Mouse (Mus musculus) kidney, embryonic 15.5 days (tissue): ENCODE measurements around the gene Uroc1. TPM values are rescaled to one million over a fixed set of nuclear protein-coding genes. Genes with fewer than 3 reads are reported as not detected.

ENCODE experiments used
- ATAC-seq: fragments of 200-750 bp; cut with Nextera tagmentation; replicated peaks from 2 replicates; pipeline ENCODE4 v1.8.0; 2017; ENCODE audit warnings: moderate TSS enrichment; ENCODE audit not compliant: low FRiP score
- H3K27ac ChIP-seq: fragments of 300-500 bp; sonication (generic); 2 replicates; pipeline ENCODE4 v1.5.1; 2015; ENCODE audit warnings: mild to moderate bottlenecking, inconsistent platforms
- H3K27me3 ChIP-seq: fragments of 300-500 bp; sonication (generic); 2 replicates; pipeline ENCODE4 v1.6.1; 2015; ENCODE audit warnings: inconsistent platforms
- H3K36me3 ChIP-seq: fragments of 300-500 bp; sonication (generic); 2 replicates; pipeline ENCODE4 v1.6.1; 2015; ENCODE audit warnings: inconsistent platforms
- H3K4me1 ChIP-seq: fragments of 300-500 bp; sonication (generic); 2 replicates; pipeline ENCODE4 v1.6.1; 2015; ENCODE audit warnings: inconsistent platforms
- H3K4me2 ChIP-seq: fragments of 300-500 bp; sonication (generic); 2 replicates; pipeline ENCODE4 v1.6.1; 2015; ENCODE audit warnings: moderate library complexity, mild to moderate bottlenecking, inconsistent platforms
- H3K4me3 ChIP-seq: fragments of 300-500 bp; sonication (generic); replicated peaks from 2 replicates; pipeline ENCODE4 v1.5.1; 2015; ENCODE audit warnings: mild to moderate bottlenecking, inconsistent platforms
- H3K9ac ChIP-seq: fragments of 300-500 bp; sonication (generic); 2 replicates; pipeline ENCODE4 v1.6.1; 2015; ENCODE audit warnings: mild to moderate bottlenecking, inconsistent platforms
- H3K9me3 ChIP-seq: fragments of 300-500 bp; sonication (generic); replicated peaks from 2 replicates; pipeline ENCODE4 v1.6.1; 2016; ENCODE audit warnings: inconsistent platforms
- WGBS: fragments of 180-500 bp; shearing (Covaris S2); methylation state at CpG from one replicate; pipeline ENCODE4 v1.1.7; 2015; ENCODE audit warnings: mixed read lengths; 5-methylcytosine and 5-hydroxymethylcytosine counted together
- polyA plus RNA-seq: library from polyadenylated mRNA; unstranded; fragments of >200 nt; fragmentation: Nextera tagmentation; extraction: Ambion mirVana; gene quantifications from 2 replicates; pipeline ENCODE4 v1.2.1, GENCODE M21; 2015

Uroc1 gene
- 0.17 and 0.44 TPM in 2 replicates for polyA plus RNA-seq

DNA sequence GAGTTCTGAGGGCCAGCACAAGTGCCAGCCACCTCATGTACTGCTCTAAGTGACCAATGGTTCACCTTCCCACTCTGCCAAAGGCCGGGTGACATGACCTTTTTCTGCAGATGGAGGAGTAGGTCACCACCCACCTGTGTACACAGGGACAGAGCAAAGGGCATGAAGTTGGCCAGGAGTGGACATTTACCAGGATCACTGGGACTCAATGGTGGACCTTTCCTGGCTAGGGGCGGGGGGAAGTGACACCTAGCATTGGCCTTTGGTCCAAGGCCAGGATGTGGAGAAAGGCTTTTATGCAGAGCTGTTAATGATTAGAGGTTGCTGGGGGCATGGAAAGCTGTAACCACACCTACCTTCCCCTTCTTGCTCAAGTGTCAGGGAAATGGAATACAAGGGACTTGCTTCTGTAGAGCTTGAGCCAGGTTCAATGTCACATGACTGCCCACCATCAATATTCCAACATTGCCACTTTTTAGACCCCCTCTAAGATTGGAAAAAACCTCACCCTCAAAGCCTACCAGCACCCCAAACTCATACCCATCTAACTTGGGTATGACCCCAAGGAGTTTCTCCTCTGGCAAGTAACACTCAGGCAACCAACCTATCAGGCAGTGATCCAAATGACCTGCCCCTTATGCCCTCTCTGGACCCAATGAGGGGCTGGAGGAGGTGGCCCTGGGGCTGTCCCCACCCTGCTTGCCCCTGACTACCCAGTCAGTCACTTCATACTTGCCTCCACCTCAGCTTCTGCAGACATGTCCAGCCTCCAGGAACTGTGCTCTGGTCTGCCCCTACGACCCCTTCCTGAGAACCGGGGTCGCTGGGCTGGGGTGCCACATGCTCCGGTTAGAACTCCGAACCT, at the start of gene Uroc1:
Gene Uroc1 (plus strand): TSS at position 724 of the 865 bp plus-strand sequence.
- H3K27ac ChIP-seq, result no peak within 1 kb of the TSS
- H3K9ac ChIP-seq, result no peak within 1 kb of the TSS
- H3K27me3 ChIP-seq, result no peaks in the 10 kb centered on the region
- no peaks in the 10 kb centered on the region for H3K9me3 ChIP-seq
- WGBS, result 84% methylated on average over 7 of the region's 7 CpGs
- no peaks in the 10 kb centered on the region for H3K36me3 ChIP-seq
- H3K4me1 ChIP-seq, result no peaks in the 10 kb centered on the region
- H3K4me3 ChIP-seq, result no peak within 1 kb of the TSS
- H3K4me2 ChIP-seq, result no peak within 1 kb of the TSS
- ATAC-seq, result peak; percentile 10; the same call in 1 of the 2 replicates

DNA sequence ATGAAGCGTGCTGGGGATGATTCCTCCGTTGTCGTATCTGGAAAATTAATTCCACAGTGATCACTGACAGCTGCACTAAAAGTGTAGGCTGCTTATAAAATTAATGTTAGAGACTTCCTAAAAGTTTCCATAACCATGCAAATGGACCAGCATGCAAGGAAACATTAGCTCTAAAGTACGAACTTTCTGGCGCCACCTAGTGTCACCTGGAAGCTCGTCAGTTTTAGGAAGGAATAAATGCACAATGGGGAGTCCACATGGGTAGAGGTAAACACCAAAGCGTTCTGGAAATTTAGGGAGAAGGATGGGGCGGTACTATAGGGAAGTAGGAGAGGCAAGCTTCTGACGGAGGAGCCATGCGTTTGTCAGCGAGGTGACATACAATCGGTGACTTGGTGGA, 44.8 kb upstream of the Uroc1 start:
- 55% methylated on average over 12 of the region's 12 CpGs for WGBS
- ATAC-seq, result no peak

DNA sequence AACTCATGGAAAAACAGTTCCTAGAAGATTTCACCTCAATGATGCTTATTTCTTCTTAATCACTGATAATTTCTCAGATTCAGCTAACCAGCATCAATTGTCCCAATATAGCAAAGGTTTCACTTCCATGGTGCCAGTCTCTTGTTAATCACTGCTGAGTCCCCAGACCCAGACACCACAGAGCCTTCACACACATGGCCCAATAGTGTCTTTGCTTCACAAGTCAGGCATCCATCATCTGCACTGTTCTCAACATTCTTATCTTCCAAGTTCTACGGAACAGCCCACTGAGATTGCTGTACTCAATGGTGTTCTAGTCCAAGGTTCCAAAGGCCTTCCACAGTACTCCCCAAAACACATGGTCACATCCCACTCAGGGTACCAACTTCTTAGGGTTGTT, 32.2 kb upstream of the Uroc1 start, which contains the start of gene BC048671:
Gene BC048671 (plus strand): TSS at position 301 of the 400 bp plus-strand sequence.
- no peaks in the 10 kb centered on the region for H3K4me1 ChIP-seq
- H3K9ac ChIP-seq, result no peak within 1 kb of the TSS
- ATAC-seq, result no peak
- H3K4me2 ChIP-seq, result no peak within 1 kb of the TSS
- H3K9me3 ChIP-seq, result no peaks in the 10 kb centered on the region
- H3K4me3 ChIP-seq, result no peak within 1 kb of the TSS
- no peaks in the 10 kb centered on the region for H3K27me3 ChIP-seq
- H3K36me3 ChIP-seq, result no peaks in the 10 kb centered on the region
- 85% methylated on average over 1 of the region's 1 CpGs for WGBS
- no peak within 1 kb of the TSS for H3K27ac ChIP-seq

More for the DNA sequence above, 44.8 kb upstream of the Uroc1 start:
- H3K36me3 ChIP-seq, result no peaks in the 10 kb centered on the region
- H3K4me2 ChIP-seq, result no peak overlapping the region
- no peak overlapping the region for H3K27ac ChIP-seq
- peaks cover 2% of the 10 kb centered on the region; the same call in 1 of the 2 replicates for H3K9me3 ChIP-seq
- H3K27me3 ChIP-seq, result no peaks in the 10 kb centered on the region
- no peaks in the 10 kb centered on the region for H3K4me1 ChIP-seq
- H3K9ac ChIP-seq, result no peak overlapping the region
- no peak overlapping the region for H3K4me3 ChIP-seq

DNA sequence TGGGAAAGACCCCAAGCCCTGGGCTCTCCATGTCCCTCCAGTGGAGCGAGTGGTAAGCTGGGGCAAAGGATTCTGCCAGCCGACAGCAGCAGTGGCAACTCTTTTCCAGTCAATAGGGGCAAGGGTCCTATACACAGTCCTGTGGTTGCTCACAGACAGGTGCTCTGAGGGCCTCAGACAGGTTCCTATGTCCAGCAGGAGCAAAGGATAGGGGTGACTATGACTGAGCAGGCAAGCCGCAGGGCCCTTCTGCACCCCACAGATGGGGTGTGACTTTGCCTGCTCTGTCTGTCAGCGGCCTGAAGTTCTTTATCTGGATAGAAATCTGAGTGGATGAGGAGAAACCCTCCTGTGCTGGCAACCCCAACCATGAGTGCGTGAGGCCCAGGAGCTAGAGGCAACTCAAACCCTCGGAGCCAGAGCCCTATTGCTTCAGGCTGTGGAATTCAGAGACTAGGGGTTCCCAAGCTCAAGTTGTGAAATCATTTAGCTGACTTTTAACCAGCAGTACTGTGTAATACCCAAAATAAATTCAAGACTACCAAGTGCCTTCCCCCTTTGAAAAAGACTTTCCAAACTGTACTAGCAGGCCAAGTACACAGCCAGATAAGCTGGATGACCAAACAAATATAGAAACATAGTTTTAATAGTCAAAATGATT, 26.6 kb upstream of the Uroc1 start:
- H3K4me1 ChIP-seq, result no peaks in the 10 kb centered on the region
- H3K27me3 ChIP-seq, result no peaks in the 10 kb centered on the region
- no peak overlapping the region for H3K27ac ChIP-seq
- H3K9me3 ChIP-seq, result 0 out of 2 replicates have a peak, but pooled peaks cover 4% of the 10 kb centered on the region
- no peak for ATAC-seq
- H3K36me3 ChIP-seq, result no peaks in the 10 kb centered on the region
- H3K9ac ChIP-seq, result no peak overlapping the region
- 84% methylated on average over 6 of the region's 6 CpGs for WGBS
- no peak overlapping the region for H3K4me3 ChIP-seq
- H3K4me2 ChIP-seq, result no peak overlapping the region

DNA sequence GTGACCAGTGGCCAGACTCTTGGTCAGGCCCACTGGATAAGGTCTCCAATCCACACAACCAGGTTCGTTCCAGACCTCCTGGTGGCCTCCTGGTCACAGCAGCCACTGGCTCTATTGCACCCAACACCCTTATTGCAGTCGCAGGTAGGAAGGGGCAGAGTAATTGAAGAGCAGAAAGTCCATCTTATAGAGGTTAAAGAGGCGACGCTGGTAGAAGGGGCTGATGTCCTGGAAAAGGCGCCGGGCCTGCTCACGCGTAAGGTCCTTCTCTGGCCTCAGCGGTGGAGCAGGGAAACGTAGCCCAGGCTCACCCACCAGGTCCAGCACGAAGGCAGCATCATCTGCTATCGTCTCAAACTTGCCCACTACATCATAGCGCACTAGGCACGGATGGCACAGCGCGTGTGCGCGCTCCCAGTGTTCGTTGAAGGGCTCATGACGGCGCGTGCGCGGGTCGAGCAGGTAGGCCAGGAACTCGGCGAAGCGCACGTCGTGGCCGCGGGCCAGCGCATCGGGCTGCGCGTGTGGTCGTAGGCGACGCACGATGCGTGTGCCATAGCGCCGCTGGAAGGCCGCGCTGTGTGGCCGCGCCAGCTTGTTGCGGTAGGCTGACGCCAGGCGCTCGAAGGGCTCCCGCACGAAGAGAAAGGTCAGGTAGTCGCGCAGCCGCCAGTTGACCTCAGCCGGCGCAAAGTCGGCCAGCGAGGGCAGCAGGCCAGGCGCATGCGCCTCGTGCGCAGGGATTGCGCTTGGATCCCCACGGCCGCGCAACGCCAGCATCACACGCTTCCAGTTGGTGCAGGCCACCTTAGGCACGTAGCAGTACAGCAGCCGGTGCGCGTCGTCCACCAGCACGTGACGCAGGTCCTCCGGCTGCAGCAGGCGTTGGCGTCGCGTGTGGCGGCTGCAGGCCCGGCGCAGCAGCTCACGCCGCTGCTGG, 24.0 kb upstream of the Uroc1 start:
- no peak for ATAC-seq

DNA sequence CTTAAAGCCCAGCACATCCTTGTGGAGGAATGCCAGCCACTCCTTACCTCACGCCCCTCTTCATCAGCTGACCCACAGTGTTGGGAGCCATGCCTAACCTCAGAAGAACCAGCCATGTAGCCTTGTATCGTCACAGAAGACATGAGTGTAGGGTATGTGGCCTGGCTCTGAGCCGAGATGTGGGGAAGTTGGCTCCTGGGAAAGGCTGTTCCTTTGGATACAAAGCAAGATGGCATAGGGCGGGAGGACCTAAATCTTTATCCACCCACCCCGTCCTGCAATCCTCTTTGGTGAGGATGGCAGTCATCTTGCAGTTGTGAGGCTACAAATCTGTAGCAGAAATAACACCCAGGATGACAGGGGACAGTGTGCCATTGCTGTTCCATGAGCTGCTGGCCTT, 17.1 kb upstream of the Uroc1 start:
- H3K9me3 ChIP-seq, result no peaks in the 10 kb centered on the region
- no peaks in the 10 kb centered on the region for H3K27me3 ChIP-seq
- no peak overlapping the region for H3K4me2 ChIP-seq
- no peak overlapping the region for H3K4me3 ChIP-seq
- ATAC-seq, result no peak
- H3K9ac ChIP-seq, result no peak overlapping the region
- 92% methylated on average over 5 of the region's 5 CpGs for WGBS
- no peak overlapping the region for H3K27ac ChIP-seq
- no peaks in the 10 kb centered on the region for H3K36me3 ChIP-seq
- H3K4me1 ChIP-seq, result peaks cover 12% of the 10 kb centered on the region; the same call in 1 of the 2 replicates

More for the DNA sequence above, 24.0 kb upstream of the Uroc1 start:
- no peak overlapping the region for H3K9ac ChIP-seq
- no peaks in the 10 kb centered on the region for H3K36me3 ChIP-seq
- WGBS, result 89% methylated on average over 87 of the region's 87 CpGs
- no peaks in the 10 kb centered on the region for H3K27me3 ChIP-seq
- no peaks in the 10 kb centered on the region for H3K4me1 ChIP-seq
- H3K4me3 ChIP-seq, result no peak overlapping the region
- H3K9me3 ChIP-seq, result 0 out of 2 replicates have a peak, but pooled peaks cover 4% of the 10 kb centered on the region
- no peak overlapping the region for H3K27ac ChIP-seq
- no peak overlapping the region for H3K4me2 ChIP-seq

DNA sequence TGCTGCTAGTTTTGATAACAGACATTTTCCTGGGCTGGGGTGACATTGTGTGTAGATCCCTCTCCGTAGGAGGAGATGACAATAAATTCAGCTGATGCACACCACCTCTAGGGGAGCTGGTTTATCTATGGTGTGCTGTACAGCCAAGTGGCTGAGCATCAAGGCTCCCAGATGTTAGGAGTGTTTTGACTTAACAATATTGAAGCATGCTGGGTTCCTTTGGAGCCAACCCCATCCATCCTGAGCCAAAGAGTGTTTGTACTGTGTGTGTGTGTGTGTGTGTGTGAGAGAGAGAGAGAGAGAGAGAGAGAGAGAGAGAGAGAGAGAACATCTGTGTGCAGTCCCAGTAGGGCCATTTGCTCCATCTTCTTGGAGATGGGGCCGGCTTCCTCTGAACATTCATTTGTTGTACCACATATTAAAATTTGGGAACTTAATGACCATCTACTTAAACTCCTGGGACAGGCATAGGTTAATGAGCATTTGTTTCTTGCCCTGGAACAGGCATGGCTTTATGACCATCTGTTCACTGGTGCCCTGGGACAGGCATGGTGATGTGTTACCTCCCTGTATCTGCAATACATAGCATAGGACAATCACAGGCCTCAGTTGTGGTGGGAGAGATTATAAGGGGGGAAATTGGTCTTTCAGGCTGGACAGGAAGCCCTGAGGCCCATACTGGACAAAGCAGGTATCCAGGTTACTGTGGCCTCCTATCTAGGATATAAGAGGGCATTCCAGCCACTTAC, 15.4 kb upstream of the Uroc1 start:
- H3K27ac ChIP-seq, result no peak overlapping the region
- H3K9ac ChIP-seq, result no peak overlapping the region
- no peaks in the 10 kb centered on the region for H3K36me3 ChIP-seq
- ATAC-seq, result no peak
- no peak overlapping the region for H3K4me2 ChIP-seq
- H3K4me3 ChIP-seq, result no peak overlapping the region
- no peaks in the 10 kb centered on the region for H3K9me3 ChIP-seq
- no peaks in the 10 kb centered on the region for H3K27me3 ChIP-seq
- H3K4me1 ChIP-seq, result peaks cover 14% of the 10 kb centered on the region; the same call in 1 of the 2 replicates
- WGBS, result 74% methylated on average over 2 of the region's 2 CpGs

DNA sequence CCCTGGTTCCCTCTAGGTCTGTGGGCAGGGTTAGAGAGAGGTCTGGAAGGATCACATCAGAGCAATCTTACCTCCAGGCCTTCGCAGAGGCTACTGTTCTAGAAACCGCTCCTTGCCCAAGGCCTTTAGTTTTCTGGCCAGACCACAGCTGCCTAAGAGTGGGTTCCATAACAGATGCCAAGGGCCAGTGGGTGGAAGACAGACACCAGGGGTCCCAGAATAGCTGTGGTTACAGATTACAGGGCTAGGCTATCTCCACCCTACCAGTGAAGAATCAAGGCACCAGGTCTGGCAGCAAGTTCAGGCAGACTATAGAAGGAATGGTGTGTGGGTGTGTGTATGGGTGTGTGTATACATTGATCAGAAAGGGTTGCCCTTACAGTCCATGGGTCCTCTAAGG, 14.1 kb upstream of the Uroc1 start:
- no peak overlapping the region for H3K9ac ChIP-seq
- no peak overlapping the region for H3K4me3 ChIP-seq
- ATAC-seq, result no peak
- WGBS, result 96% methylated on average over 2 of the region's 2 CpGs
- H3K4me1 ChIP-seq, result peaks cover 14% of the 10 kb centered on the region; the same call in 1 of the 2 replicates
- H3K27ac ChIP-seq, result no peak overlapping the region
- no peaks in the 10 kb centered on the region for H3K27me3 ChIP-seq
- H3K36me3 ChIP-seq, result no peaks in the 10 kb centered on the region
- no peak overlapping the region for H3K4me2 ChIP-seq
- no peaks in the 10 kb centered on the region for H3K9me3 ChIP-seq

DNA sequence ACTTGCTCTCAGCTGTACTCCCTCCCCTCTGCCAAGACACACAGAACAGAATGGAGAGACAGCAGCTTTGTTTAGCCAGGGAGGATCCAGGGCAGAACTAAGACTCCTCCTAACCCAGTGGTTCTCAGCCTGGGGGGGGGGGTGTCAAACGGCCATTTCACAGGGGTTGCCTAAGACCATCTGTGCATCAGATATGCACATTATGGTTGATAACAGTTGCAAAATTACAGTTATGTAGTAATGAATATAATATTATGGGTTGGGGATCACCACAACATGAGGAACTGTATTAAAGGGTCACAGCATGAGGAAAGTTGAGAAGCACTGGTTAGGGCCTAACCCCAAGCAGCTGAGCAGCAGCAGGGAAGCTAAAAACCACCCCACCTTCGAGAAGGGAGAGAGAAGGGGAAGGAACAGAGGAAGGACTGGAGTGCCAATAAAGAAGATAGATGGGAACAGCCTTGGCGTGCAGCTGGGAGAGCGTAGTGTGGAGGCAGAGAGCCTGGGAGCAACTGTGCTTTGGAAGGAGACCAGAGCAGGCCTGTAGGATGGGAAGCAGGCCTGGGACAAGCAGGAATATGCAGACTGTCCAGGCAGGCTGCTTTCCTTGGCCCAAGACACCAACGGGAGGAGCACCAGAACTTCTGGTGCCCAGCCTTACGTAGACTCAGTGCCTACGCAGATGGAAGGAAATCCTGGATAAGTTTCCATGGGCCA, 13.5 kb upstream of the Uroc1 start:
- 63% methylated on average over 7 of the region's 7 CpGs for WGBS
- Histone ChIP-seq H3K4me2 (no peak overlapping the region), H3K27ac (no peak overlapping the region; the same call in 1 of the 2 replicates), H3K4me3 (no peak overlapping the region), H3K27me3 (no peaks in the 10 kb centered on the region), H3K4me1 (peaks cover 18% of the 10 kb centered on the region), H3K9me3 (no peaks in the 10 kb centered on the region), H3K36me3 (no peaks in the 10 kb centered on the region), H3K9ac (no peak overlapping the region)
- ATAC-seq, result no peak

DNA sequence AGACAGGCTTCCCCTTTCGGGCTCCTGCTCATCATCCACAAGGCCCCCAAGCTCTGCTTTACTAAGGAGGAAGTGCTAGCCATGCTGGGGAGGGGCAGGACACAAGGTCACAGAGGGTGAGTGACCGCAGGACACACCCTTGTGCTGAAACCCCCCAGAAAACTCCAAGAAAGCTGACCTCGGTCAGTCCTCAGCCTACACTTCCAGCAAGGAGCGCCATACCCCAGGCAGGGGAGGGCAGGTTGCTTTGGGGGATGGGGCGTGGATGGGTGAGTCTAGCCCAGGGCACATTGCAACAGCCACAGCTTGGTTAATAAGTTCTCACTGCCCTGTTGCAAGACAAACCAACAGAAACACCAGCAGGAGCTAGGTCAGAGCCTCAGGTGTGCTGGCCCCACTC, 12.7 kb upstream of the Uroc1 start:
- no peak overlapping the region for H3K4me3 ChIP-seq
- H3K27ac ChIP-seq, result peak overlapping the region; percentile 64
- H3K4me1 ChIP-seq, result peaks cover 26% of the 10 kb centered on the region
- 64% methylated on average over 5 of the region's 5 CpGs for WGBS
- 0 out of 2 replicates have a peak, but pooled peaks cover 3% of the 10 kb centered on the region for H3K27me3 ChIP-seq
- H3K9ac ChIP-seq, result no peak overlapping the region
- no peak overlapping the region for H3K4me2 ChIP-seq
- no peaks in the 10 kb centered on the region for H3K9me3 ChIP-seq
- ATAC-seq, result peak; percentile 82
- no peaks in the 10 kb centered on the region for H3K36me3 ChIP-seq
